Mouse (Mus musculus) MEL (cell line): ENCODE results near the gene Ncoa6.

ENCODE experiments used
- CHD2 ChIP-seq: IDR thresholded peaks from 2 replicates; pipeline ENCODE4 v1.6.1; 2011; ENCODE audit warnings: low read length, improper control_type of control experiment
- CTCF ChIP-seq, 3 experiments: IDR thresholded peaks in 2 of 3; conservative IDR thresholded peaks in 1 of 3; 2 replicates each; pipeline ENCODE4 v1.5.1; 2011 to 2012; ENCODE audit warnings: low read length in 3 of 3, low read depth in 2 of 3, mild to moderate bottlenecking in 2 of 3, improper control_type of control experiment in 1 of 3, inconsistent platforms in 1 of 3, mixed read lengths in 1 of 3, moderate library complexity in 1 of 3; ENCODE audit not compliant: control insufficient read depth in 1 of 3, insufficient read depth in 1 of 3, poor library complexity in 1 of 3, severe bottlenecking in 1 of 3
- EP300 ChIP-seq, 2 experiments: IDR thresholded peaks; 2 replicates each; pipeline ENCODE4 v1.6.1; 2011; ENCODE audit warnings: improper control_type of control experiment in 2 of 2, low read length in 2 of 2, low read depth in 1 of 2, mild to moderate bottlenecking in 1 of 2
- GATA1 ChIP-seq: IDR thresholded peaks from 2 replicates; pipeline ENCODE4 v1.6.1; 2011; ENCODE audit warnings: low read depth, low read length, improper control_type of control experiment
- KAT2A ChIP-seq: conservative IDR thresholded peaks from 2 replicates; pipeline ENCODE4 v1.6.1; 2012; ENCODE audit warnings: low read depth, low read length, improper control_type of control experiment, inconsistent platforms
- MXI1 ChIP-seq: IDR thresholded peaks from 2 replicates; pipeline ENCODE4 v1.6.1; 2011; ENCODE audit warnings: mild to moderate bottlenecking, low read depth, low read length, improper control_type of control experiment
- MYB ChIP-seq: IDR thresholded peaks from 2 replicates; pipeline ENCODE4 v1.6.1; 2011; ENCODE audit warnings: mild to moderate bottlenecking, low read depth, low read length, improper control_type of control experiment
- POLR2A ChIP-seq, 2 experiments: IDR thresholded peaks; 2 replicates each; pipeline ENCODE4 v1.6.1; 2011 to 2012; ENCODE audit warnings: low read length in 2 of 2, mild to moderate bottlenecking in 2 of 2, control low read depth in 1 of 2, improper control_type of control experiment in 1 of 2, low read depth in 1 of 2, moderate library complexity in 1 of 2; ENCODE audit not compliant: control insufficient read depth in 1 of 2, insufficient read depth in 1 of 2, poor library complexity in 1 of 2
- POLR2AphosphoS2 ChIP-seq: IDR thresholded peaks from 2 replicates; pipeline ENCODE4 v1.6.1; 2011; ENCODE audit warnings: low read length, improper control_type of control experiment
- RAD21 ChIP-seq: IDR thresholded peaks from 2 replicates; pipeline ENCODE4 v1.6.1; 2011; ENCODE audit warnings: mild to moderate bottlenecking, low read depth, low read length, improper control_type of control experiment
- RCOR1 ChIP-seq: IDR thresholded peaks from 2 replicates; pipeline ENCODE4 v1.6.1; 2012; ENCODE audit warnings: low read depth, mild to moderate bottlenecking, inconsistent platforms, low read length, improper control_type of control experiment
- SMC3 ChIP-seq: IDR thresholded peaks from 2 replicates; pipeline ENCODE4 v1.6.1; 2011; ENCODE audit warnings: low read depth, low read length, improper control_type of control experiment
- TAL1 ChIP-seq: IDR thresholded peaks from 2 replicates; pipeline ENCODE4 v1.6.1; 2012; ENCODE audit warnings: mild to moderate bottlenecking, inconsistent platforms, low read length, moderate library complexity, mixed read lengths
- TCF12 ChIP-seq: IDR thresholded peaks from 2 replicates; pipeline ENCODE4 v1.6.1; 2014; ENCODE audit warnings: low read depth, mild to moderate bottlenecking, inconsistent platforms, low read length, improper control_type of control experiment, moderate library complexity

DNA sequence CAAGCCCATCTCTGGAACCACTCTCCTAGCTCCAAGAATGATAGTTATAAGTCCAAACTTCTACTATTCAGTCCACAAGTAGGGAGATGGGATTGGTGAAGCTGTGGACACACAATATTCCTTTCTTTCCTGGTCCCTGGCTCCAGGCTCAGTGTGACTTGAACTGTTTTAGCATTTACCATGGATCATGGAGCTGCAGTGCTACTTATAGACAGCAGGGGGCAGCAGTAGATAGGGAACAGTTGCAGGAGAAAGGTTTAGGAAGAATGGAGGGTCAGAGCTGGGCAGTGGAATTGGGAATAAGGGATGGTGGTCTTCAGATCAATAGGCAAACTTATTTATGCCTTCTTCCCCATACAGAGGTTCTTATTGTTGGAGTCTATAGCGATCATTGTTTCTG is 42.2 kb upstream of the Ncoa6 start:
- no peak for TF ChIP-seq GATA1
- TF ChIP-seq RCOR1, result no peak
- TF ChIP-seq EP300 (IDR thresholded peaks at IDR 0.05; ENCODE audit: low read depth in 1 of 2, low read length in 2 of 2), result no peak
- TF ChIP-seq CTCF (IDR thresholded peaks at IDR 0.05 in 2 of 3, conservative IDR thresholded peaks at IDR 0.05 in 1 of 3; ENCODE audit: control insufficient read depth in 1 of 3, insufficient read depth in 1 of 3, low read depth in 2 of 3, low read length in 3 of 3, poor library complexity in 1 of 3, severe bottlenecking in 1 of 3), result peak; percentile 73 to 100 (median 97)
- no peak for TF ChIP-seq CHD2
- TF ChIP-seq SMC3, result peak; percentile 100
- no peak for TF ChIP-seq POLR2A (IDR thresholded peaks at IDR 0.05; ENCODE audit: control insufficient read depth in 1 of 2, insufficient read depth in 1 of 2, low read depth in 1 of 2, low read length in 2 of 2, poor library complexity in 1 of 2)
- TF ChIP-seq TAL1, result no peak
- TF ChIP-seq RAD21, result peak; percentile 100
- TF ChIP-seq TCF12, result no peak
- TF ChIP-seq KAT2A, result no peak
- TF ChIP-seq MYB, result no peak
- TF ChIP-seq MXI1, result 0 out of 2 replicates have a peak, but pooled peaks have one; percentile 25
- TF ChIP-seq POLR2AphosphoS2, result no peak
